9 mouse cellular contexts compared by ENCODE assay signal in the genomic region with DNA sequence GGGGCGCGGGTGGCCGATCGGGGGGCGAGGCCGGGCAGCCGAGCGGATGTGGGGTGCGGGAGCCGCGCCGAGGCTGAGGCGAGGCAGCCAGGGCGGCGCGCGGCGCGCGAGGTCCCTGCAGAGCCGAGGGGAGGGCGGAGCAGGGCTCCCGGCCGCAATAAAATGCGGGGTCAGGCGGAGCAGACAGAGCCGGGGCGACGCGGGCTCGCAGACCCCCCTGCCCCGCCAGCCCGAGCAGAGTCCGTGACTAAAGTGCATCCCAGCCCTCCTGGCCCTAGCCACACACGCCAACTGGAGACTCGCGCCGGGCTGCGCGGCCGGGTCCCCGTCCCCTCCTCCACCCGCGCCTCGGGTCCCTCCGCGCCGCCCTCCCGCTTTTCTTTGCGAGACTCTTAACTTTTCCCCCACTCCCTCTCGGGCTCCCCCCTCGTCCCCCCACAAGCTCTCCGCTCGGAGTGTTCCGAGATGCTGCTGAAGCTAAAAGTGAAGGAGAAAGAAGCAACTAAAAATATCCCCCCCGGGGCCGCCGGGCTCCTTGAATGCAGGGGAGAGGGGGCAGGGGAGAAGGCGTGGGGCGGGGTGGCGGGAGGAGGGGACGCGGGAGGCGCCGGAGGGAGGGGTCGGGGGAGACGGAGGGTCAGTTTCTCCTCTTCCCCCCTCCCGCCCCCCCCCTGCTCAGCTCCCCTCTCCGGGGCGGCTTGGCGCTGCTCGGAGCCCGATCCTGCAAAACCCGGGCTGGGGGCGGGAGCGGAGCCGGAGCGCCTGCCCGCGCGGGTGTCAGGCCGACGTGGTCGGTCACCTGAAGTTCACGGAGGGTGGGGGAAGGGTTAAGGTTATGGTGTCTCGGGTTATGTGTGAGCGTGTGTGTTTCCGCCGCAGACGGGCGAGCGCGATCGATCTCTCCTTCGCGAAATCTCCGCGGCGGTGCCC. TPM values are rescaled to one million over a fixed set of nuclear protein-coding genes. Genes with fewer than 3 reads are reported as not detected.
DNase-seq lines count a peak whose midpoint lies in the region; ATAC-seq and TF ChIP-seq lines count a peak whose summit lies in the region.
"Had no signal": no experiment of that assay in that cellular context is flagged by ENCODE, and none has a peak within 500 bp of the region (broad histone marks: within the 10 kb centered on the region; RNA-seq: fewer than 3 reads in every experiment).

No protein-coding gene starts in this region.

- H3K27me3 ChIP-seq in embryonic facial prominence, embryonic 11.5 days (ENCODE audit: control insufficient read depth, insufficient read depth, low read length) = no peaks in the 10 kb centered on the region
- H3K27me3 ChIP-seq in kidney, embryonic 14.5 days (ENCODE audit: control insufficient read depth, insufficient read depth, low read length) = no peaks in the 10 kb centered on the region
- no peaks in the 10 kb centered on the region for H3K27me3 ChIP-seq in midbrain, postnatal 0 days (ENCODE audit: insufficient read depth, low read length)
- no peaks in the 10 kb centered on the region for H3K27me3 ChIP-seq in stomach, embryonic 14.5 days (ENCODE audit: control insufficient read depth, insufficient read depth, low read length)

- H3K27ac ChIP-seq in embryonic facial prominence, embryonic 11.5 days (replicated peaks; ENCODE audit: low read depth, low read length) = peak overlapping the region; percentile 100
- H3K27ac ChIP-seq in kidney, embryonic 14.5 days (ENCODE audit: low read depth, low read length) = peak overlapping the region; percentile 100
- peak overlapping the region; percentile 98 for H3K27ac ChIP-seq in midbrain, postnatal 0 days (ENCODE audit: low read depth, low read length)
- H3K27ac ChIP-seq in stomach, embryonic 14.5 days (ENCODE audit: low read length) = peak overlapping the region; percentile 100

- no peak for TF ChIP-seq CTCF in midbrain, postnatal 0 days (IDR thresholded peaks at IDR 0.05)

- ATAC-seq in embryonic facial prominence, embryonic 11.5 days (replicated peaks; ENCODE audit: insufficient number of reproducible peaks, low FRiP score, low TSS enrichment, low read depth) = peak; percentile 81
- peak; percentile 83 for ATAC-seq in kidney, embryonic 14.5 days (ENCODE audit: low FRiP score, low TSS enrichment)
- ATAC-seq in midbrain, postnatal 0 days (ENCODE audit: low FRiP score) = peak; percentile 74
- ATAC-seq in stomach, embryonic 14.5 days (ENCODE audit: insufficient number of reproducible peaks, insufficient read depth, low FRiP score, low read depth) = peak; percentile 74

- H3K4me3 ChIP-seq in embryonic facial prominence, embryonic 11.5 days (ENCODE audit: low read depth, low read length) = peak overlapping the region; percentile 84
- peak overlapping the region; percentile 91 for H3K4me3 ChIP-seq in kidney, embryonic 14.5 days (ENCODE audit: low read length)
- H3K4me3 ChIP-seq in midbrain, postnatal 0 days (ENCODE audit: low read depth, low read length) = peak overlapping the region; percentile 91
- H3K4me3 ChIP-seq in stomach, embryonic 14.5 days (ENCODE audit: low read depth, low read length) = peak overlapping the region; percentile 86

- peak overlapping the region; percentile 75 for H3K4me2 ChIP-seq in embryonic facial prominence, embryonic 11.5 days (ENCODE audit: low read depth, low read length)
- peak overlapping the region; percentile 82 for H3K4me2 ChIP-seq in kidney, embryonic 14.5 days (replicated peaks; ENCODE audit: low read depth, low read length)
- H3K4me2 ChIP-seq in midbrain, postnatal 0 days (ENCODE audit: low read depth, low read length, poor library complexity, severe bottlenecking) = peak overlapping the region; percentile 95
- peak overlapping the region; percentile 78 for H3K4me2 ChIP-seq in stomach, embryonic 14.5 days (replicated peaks; ENCODE audit: low read depth, low read length)

- peak; percentile 32 to 62 for DNase-seq in spleen, adult 18-20 months
- DNase-seq in spleen, adult 12 weeks (ENCODE audit: low spot score) = no peak
- DNase-seq in embryonic facial prominence, embryonic 11.5 days (ENCODE audit: low spot score) = peak; percentile 88
- peak; percentile 65 to 75 for DNase-seq in heart, adult 9 months (ENCODE audit: low spot score in 2 of 2)
- peak; percentile 70 for DNase-seq in liver
- DNase-seq in midbrain, postnatal 0 days (ENCODE audit: low spot score) = peak; percentile 73

- H3K36me3 ChIP-seq in embryonic facial prominence, embryonic 11.5 days (replicated peaks; ENCODE audit: control insufficient read depth, insufficient read depth, low read depth, low read length) = no peaks in the 10 kb centered on the region
- no peaks in the 10 kb centered on the region for H3K36me3 ChIP-seq in kidney, embryonic 14.5 days (ENCODE audit: control insufficient read depth, insufficient read depth, low read length)
- H3K36me3 ChIP-seq in midbrain, postnatal 0 days (ENCODE audit: insufficient read depth, low read length) = no peaks in the 10 kb centered on the region
- H3K36me3 ChIP-seq in stomach, embryonic 14.5 days (ENCODE audit: control insufficient read depth, insufficient read depth, low read length) = no peaks in the 10 kb centered on the region

- no peaks in the 10 kb centered on the region; the same call in 1 of the 2 replicates for H3K4me1 ChIP-seq in embryonic facial prominence, embryonic 11.5 days (ENCODE audit: control insufficient read depth, insufficient read depth, low read length)
- peaks cover 18% of the 10 kb centered on the region for H3K4me1 ChIP-seq in kidney, embryonic 14.5 days (ENCODE audit: control insufficient read depth, insufficient read depth, low read length)
- H3K4me1 ChIP-seq in midbrain, postnatal 0 days (ENCODE audit: insufficient read depth, low read length) = 0 out of 2 replicates have a peak, but pooled peaks cover 3% of the 10 kb centered on the region
- H3K4me1 ChIP-seq in stomach, embryonic 14.5 days (ENCODE audit: control insufficient read depth, insufficient read depth, low read length) = peaks cover 27% of the 10 kb centered on the region

- under 1% methylated on average over 47 of the region's 99 CpGs for WGBS in embryonic facial prominence, embryonic 11.5 days
- 0% methylated on average over 55 of the region's 99 CpGs for WGBS in kidney, embryonic 14.5 days
- under 1% methylated on average over 34 of the region's 99 CpGs for WGBS in midbrain, postnatal 0 days
- under 1% methylated on average over 76 of the region's 99 CpGs for WGBS in stomach, embryonic 14.5 days

- no peaks in the 10 kb centered on the region for H3K9me3 ChIP-seq in embryonic facial prominence, embryonic 11.5 days (replicated peaks; ENCODE audit: control insufficient read depth, low read length)
- H3K9me3 ChIP-seq in kidney, embryonic 14.5 days (ENCODE audit: control insufficient read depth, low read length) = no peaks in the 10 kb centered on the region
- H3K9me3 ChIP-seq in midbrain, postnatal 0 days (ENCODE audit: low read length) = no peaks in the 10 kb centered on the region
- no peaks in the 10 kb centered on the region for H3K9me3 ChIP-seq in stomach, embryonic 14.5 days (ENCODE audit: control insufficient read depth, low read depth, low read length)

- peak overlapping the region; percentile 93 for H3K9ac ChIP-seq in embryonic facial prominence, embryonic 11.5 days (replicated peaks; ENCODE audit: low read length)
- peak overlapping the region; percentile 99 for H3K9ac ChIP-seq in kidney, embryonic 14.5 days (ENCODE audit: low read depth, low read length)
- H3K9ac ChIP-seq in midbrain, postnatal 0 days (replicated peaks; ENCODE audit: low read length, poor library complexity, severe bottlenecking) = peak overlapping the region; percentile 93
- H3K9ac ChIP-seq in stomach, embryonic 14.5 days (replicated peaks; ENCODE audit: low read depth, low read length) = peak overlapping the region; percentile 100

RNA-seq across cellular contexts. Expression of a gene that starts 1.4 kb away (rescaled TPM):
- 11.0 and 11.2 TPM in 2 replicates for polyA plus RNA-seq in embryonic facial prominence, embryonic 11.5 days (2014; fragmentation: Nextera tagmentation; extraction: Ambion mirVana)
- 8.6 and 12.2 TPM in 2 replicates for polyA plus RNA-seq in kidney, embryonic 14.5 days (2014; fragmentation: Nextera tagmentation; extraction: Ambion mirVana)
- total RNA-seq in midbrain, postnatal 0 days (2014; rRNA removed) = 37.0 and 37.5 TPM in 2 replicates
- 7.4 and 8.8 TPM in 2 replicates for polyA plus RNA-seq in midbrain, postnatal 0 days (2015; fragmentation: Nextera tagmentation; extraction: Ambion mirVana)
- 15.2 TPM in 2 replicates for polyA plus RNA-seq in stomach, embryonic 14.5 days (2014; fragmentation: Nextera tagmentation; extraction: Ambion mirVana)
- total RNA-seq: MEL had no signal
